Mouse (Mus musculus): ENCODE measurements around the gene Sec14l2. TPM values are rescaled to one million over a fixed set of nuclear protein-coding genes. Genes with fewer than 3 reads are reported as not detected.

Gene Sec14l2
- polyA plus RNA-seq, 1 experiment: 8.2 TPM

GRCm38 (mm10) chr11:4096054-4096984 is 26.9 kb downstream of the Sec14l2 start:
- TF ChIP-seq CTCF (IDR thresholded peaks at IDR 0.05; ENCODE audit: insufficient read depth, low read length) (no peak), POLR2A (IDR thresholded peaks at IDR 0.05; ENCODE audit: borderline replicate concordance, extremely low read depth, low read depth, low read length) (peak; percentile 95; the same call in 1 of the 2 replicates)
- peak overlapping the region; percentile 62 for H3K4me3 ChIP-seq (replicated peaks; ENCODE audit: extremely low read depth, low read depth, low read length)
- H3K4me1 ChIP-seq (ENCODE audit: control insufficient read depth, insufficient read depth, low read length): peaks cover 5% of the 10 kb centered on the region
- DNase-seq: peak; percentile 95
- WGBS: 3% methylated on average over 45 of the region's 45 CpGs

GRCm38 (mm10) chr11:4095171-4096053 is 27.8 kb downstream of the Sec14l2 start, which contains the start of gene Mtfp1:
Mtfp1 (minus strand) TSS chr11:4095445.
- Histone ChIP-seq H3K4me1 (ENCODE audit: control insufficient read depth, insufficient read depth, low read length) (peaks cover 5% of the 10 kb centered on the region), H3K4me3 (replicated peaks; ENCODE audit: extremely low read depth, low read depth, low read length) (peak within 1 kb of the TSS; percentile 76)
- WGBS: 3% methylated on average over 34 of the region's 34 CpGs
- DNase-seq: peak; percentile 60
- no peak for TF ChIP-seq CTCF (IDR thresholded peaks at IDR 0.05; ENCODE audit: insufficient read depth, low read length)
- TF ChIP-seq POLR2A (IDR thresholded peaks at IDR 0.05; ENCODE audit: borderline replicate concordance, extremely low read depth, low read depth, low read length): no peak

GRCm38 (mm10) chr11:4094378-4095170 is 28.6 kb downstream of the Sec14l2 start:
- TF ChIP-seq CTCF (IDR thresholded peaks at IDR 0.05; ENCODE audit: insufficient read depth, low read length) (peak; percentile 70), POLR2A (IDR thresholded peaks at IDR 0.05; ENCODE audit: borderline replicate concordance, extremely low read depth, low read depth, low read length) (no peak)
- H3K4me3 ChIP-seq (replicated peaks; ENCODE audit: extremely low read depth, low read depth, low read length): peak overlapping the region; percentile 76
- peaks cover 5% of the 10 kb centered on the region for H3K4me1 ChIP-seq (ENCODE audit: control insufficient read depth, insufficient read depth, low read length)
- WGBS: 5% methylated on average over 22 of the region's 24 CpGs
- DNase-seq: peak; percentile 70

- DNase-seq: no peak
- 79% methylated on average over 18 of the region's 18 CpGs for WGBS
- TF ChIP-seq CTCF (IDR thresholded peaks at IDR 0.05; ENCODE audit: insufficient read depth, low read length) (no peak), POLR2A (IDR thresholded peaks at IDR 0.05; ENCODE audit: borderline replicate concordance, extremely low read depth, low read depth, low read length) (no peak)
- Histone ChIP-seq H3K4me3 (replicated peaks; ENCODE audit: extremely low read depth, low read depth, low read length) (no peak overlapping the region), H3K4me1 (ENCODE audit: control insufficient read depth, insufficient read depth, low read length) (peaks cover 5% of the 10 kb centered on the region)
Observed at GRCm38 (mm10) chr11:4093459-4094377, 29.5 kb downstream of the Sec14l2 start.

GRCm38 (mm10) chr11:4087267-4087666 is 35.9 kb downstream of the Sec14l2 start:
- DNase-seq: no peak
- H3K4me1 ChIP-seq (ENCODE audit: control insufficient read depth, insufficient read depth, low read length): no peaks in the 10 kb centered on the region
- H3K4me3 ChIP-seq (replicated peaks; ENCODE audit: extremely low read depth, low read depth, low read length): no peak overlapping the region
- no peak for TF ChIP-seq POLR2A (IDR thresholded peaks at IDR 0.05; ENCODE audit: borderline replicate concordance, extremely low read depth, low read depth, low read length)
- TF ChIP-seq CTCF (IDR thresholded peaks at IDR 0.05; ENCODE audit: insufficient read depth, low read length): no peak
- 42% methylated on average over 2 of the region's 2 CpGs for WGBS

- no peak for DNase-seq
- no peaks in the 10 kb centered on the region for H3K4me1 ChIP-seq (ENCODE audit: control insufficient read depth, insufficient read depth, low read length)
- no peak overlapping the region for H3K4me3 ChIP-seq (replicated peaks; ENCODE audit: extremely low read depth, low read depth, low read length)
- TF ChIP-seq POLR2A (IDR thresholded peaks at IDR 0.05; ENCODE audit: borderline replicate concordance, extremely low read depth, low read depth, low read length) (no peak), CTCF (IDR thresholded peaks at IDR 0.05; ENCODE audit: insufficient read depth, low read length) (no peak)
- WGBS: 44% methylated on average over 1 of the region's 1 CpGs
Observed at GRCm38 (mm10) chr11:4086246-4086645, 37.0 kb downstream of the Sec14l2 start.

- DNase-seq: no peak
- TF ChIP-seq CTCF (IDR thresholded peaks at IDR 0.05; ENCODE audit: insufficient read depth, low read length) (peak; percentile 51; the same call in 1 of the 2 replicates), POLR2A (IDR thresholded peaks at IDR 0.05; ENCODE audit: borderline replicate concordance, extremely low read depth, low read depth, low read length) (no peak)
- Histone ChIP-seq H3K4me1 (ENCODE audit: control insufficient read depth, insufficient read depth, low read length) (no peaks in the 10 kb centered on the region), H3K4me3 (replicated peaks; ENCODE audit: extremely low read depth, low read depth, low read length) (no peak overlapping the region)
- WGBS: 37% methylated on average over 5 of the region's 5 CpGs
Observed at GRCm38 (mm10) chr11:4083316-4084078, 39.7 kb downstream of the Sec14l2 start.
